Mouse (Mus musculus) liver, embryonic 14.5 days (tissue): Measurements from ENCODE around the gene Plcd3.

ENCODE experiments used
- CTCF ChIP-seq: IDR thresholded peaks from 2 replicates; pipeline ENCODE4 v1.5.1; 2016; ENCODE audit warnings: antibody characterized with exemption, low read depth, control low read depth
- EP300 ChIP-seq: IDR thresholded peaks from 2 replicates; pipeline ENCODE4 v1.6.1; 2016; ENCODE audit warnings: antibody characterized with exemption, low read depth

- TF ChIP-seq CTCF, result no peak
- TF ChIP-seq EP300, result no peak
Observed at GRCm38 (mm10) chr11:103068272-103068671, 33.2 kb downstream of the Plcd3 start.
